Mouse (Mus musculus) mouse trophoblast stem cell (cell line): ENCODE results near the gene Orm2.

ENCODE experiments used
- in situ Hi-C, 2 experiments: fragments of 300-500 bp; cut with MseI, MboI; formaldehyde crosslinking; loops; 2 replicates in 1 of 2; 3 replicates in 1 of 2; pipeline ENCODE4 v1.15.1; 2025

The Orm2 gene

DNA sequence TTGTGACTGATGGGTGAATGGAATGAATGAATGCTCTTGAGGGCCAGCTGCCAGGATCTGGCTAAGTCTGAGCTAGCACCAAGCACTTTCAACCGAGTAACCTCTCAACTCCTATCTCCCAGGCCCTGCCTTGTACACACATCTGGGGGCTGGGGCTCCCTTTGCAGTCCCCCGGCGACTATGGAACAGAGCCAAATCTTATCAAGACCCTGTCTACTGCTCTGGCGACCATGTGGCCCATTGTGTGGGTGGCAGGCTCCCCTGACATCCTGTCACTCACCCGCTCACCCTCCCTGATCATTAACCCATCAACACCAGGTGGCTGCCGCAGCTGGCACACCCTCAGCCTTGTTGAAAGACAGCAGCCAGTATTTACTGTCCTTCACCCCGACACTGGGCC lies 42.8 kb downstream of the Orm2 start:
- in situ Hi-C loops = no loop called here

DNA sequence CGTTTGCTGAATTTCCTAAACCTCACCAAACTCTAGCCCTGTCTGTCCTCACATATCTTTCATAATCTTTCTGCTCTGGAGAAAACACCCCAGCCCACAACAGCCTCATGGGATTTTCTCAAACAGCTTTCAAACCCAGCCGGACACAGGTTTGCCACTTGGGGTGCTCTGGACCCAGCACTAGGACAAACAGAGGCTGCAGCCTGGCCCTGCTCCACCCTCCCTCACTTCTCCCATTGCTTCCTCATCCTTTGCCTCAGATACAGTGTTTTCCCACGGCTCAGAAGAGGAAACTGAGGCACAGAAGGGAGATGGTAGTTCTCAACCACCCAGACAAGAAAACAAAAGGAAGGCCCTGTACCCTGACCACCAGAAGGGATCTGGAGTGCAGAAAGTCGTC lies 43.4 kb downstream of the Orm2 start:
- in situ Hi-C loops = no loop called here

DNA sequence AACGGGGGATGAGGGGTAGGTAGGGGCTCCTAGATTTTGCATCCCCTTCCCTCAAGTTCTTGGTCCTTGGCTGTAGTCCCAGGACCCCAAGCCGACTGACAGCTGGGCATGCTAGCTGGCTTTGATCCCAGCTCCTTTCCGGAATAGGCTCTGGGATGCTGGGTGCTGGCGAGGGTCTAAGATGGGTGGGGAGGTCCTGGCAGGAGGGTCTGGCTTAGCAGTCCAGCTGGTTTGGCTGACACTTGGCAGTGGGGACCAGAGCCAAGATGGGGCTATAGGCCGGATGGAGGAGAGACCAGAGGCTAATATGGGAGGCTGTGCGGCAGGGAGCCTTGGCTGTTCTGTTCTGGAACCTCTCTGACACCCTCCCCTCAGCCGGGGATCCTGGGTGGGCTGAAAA lies 46.0 kb downstream of the Orm2 start:
- in situ Hi-C loops = no loop called here

DNA sequence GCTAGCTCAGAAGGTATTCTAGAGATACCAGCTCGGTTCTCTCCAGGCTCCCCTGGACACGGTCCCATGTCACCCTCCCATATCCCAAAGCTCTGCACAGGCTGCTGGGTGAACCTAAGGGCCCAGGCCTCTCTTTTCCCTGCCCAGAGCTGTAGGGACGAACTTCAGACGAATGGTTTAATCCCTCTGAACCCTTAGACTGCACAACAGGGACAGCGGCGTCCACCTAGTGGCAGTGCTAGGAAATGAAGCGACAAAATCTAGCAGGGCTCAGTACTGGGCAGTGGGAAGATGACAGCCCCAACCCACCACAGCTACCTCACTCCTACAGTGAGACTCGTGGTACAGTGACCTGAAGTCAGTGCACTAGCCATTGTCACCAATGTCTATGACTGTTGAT lies 46.4 kb downstream of the Orm2 start:
- in situ Hi-C loops = no loop called here

DNA sequence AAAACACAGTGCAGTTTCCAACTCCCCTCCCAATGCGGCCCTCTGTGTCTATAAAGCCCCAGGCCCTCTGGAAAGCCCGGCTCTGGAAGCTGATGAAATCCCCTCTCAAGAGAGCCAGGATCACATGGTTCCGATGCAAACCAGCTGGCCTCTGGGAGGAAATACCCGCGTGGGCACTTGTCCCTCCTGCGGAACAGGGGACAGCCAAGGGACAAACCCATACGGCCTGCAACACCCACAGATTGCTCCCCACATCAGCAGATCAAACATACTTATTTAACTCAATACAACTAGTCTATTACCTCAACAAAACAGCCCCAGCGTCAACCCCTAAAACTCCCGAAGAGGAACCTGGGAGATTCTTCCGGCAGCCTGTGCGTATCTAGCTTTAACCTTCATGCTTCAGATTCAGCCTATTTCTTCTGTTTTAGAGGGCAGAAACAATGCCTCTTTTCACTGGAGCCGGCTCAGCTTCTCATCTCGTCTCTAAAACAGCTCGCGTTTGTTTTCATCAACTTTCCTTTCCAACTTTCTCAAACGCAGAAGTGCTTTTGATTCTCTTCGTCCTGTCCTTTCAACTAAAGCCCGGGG lies 47.2 kb downstream of the Orm2 start:
- in situ Hi-C loops = no loop called here

DNA sequence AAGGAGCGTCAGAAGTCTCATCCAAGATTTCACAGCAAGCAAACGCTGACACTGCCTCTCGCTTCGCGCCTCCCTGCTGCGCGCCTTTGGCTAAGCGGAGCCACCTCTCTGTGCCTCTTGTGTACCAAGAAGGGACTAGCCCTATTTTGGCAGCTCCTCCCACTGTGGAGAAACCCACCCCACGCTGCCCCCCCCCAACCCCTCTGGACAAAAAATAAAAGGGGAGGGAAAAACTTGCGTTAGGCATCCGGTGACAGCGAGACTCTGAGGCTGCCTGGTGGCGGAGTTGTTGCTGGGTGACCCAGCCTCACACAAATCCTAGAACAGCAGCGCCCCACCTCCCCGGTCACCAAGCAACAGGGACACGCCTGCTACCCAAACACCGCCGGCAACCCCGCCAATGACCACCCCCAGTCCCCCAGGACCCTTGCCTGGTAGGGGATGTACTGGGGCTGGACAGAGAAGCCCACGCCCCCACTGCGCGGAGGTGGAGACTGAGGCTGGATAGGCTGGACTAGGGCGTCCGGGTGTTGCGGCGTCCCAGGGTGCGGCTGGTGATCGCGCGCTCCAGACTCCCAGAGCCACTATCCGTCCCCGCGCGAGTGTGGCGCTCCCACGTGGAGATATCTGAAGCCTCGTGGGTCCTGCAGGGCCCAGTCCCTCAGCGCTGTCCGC lies 47.8 kb downstream of the Orm2 start:
- in situ Hi-C loops = loop anchor here in 1 of 2 experiments (10.0 kb wide), 1 partner anchor 535 kb away; no protein-coding TSS in a partner anchor

DNA sequence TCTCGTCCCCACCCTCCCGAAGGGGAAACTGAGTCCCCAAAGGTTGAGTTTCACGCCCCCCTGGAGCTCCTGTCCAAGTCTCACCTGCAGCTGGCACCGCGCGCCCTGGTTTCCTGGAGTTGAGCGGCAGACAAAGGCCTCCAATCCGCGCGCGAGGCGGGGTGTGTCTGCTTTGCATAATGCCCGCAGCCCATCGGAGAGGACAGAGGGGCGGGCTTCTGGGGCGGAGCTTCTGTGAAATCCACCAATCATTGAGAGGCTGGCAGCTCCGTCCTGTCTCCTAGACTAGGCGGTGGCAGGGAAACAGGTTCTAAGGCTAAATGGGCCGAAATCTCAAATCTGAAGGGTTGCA lies 48.3 kb downstream of the Orm2 start:
- in situ Hi-C loops = loop anchor here in 1 of 2 experiments (10.0 kb wide), 1 partner anchor 534 kb away; no protein-coding TSS in a partner anchor

DNA sequence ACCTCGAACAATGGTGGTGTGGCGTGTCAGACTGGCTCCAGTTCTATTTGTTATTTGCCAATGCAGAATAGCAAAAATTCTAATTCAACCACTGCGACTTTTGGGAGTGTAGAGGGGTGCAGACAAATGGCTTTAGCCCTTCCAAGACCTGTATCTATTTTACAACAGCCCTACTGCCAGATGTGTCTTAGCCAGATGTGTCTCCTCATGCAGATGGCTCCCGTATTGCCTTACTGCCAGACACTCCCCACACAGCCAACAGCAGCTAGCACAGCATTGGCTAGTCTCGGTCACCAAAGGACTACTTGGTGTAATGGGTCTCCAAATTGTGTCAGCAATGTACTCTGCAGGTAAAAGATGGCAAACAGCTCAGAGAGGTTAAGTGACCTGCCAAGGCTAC lies 49.0 kb downstream of the Orm2 start:
- in situ Hi-C loops = loop anchor here in 1 of 2 experiments (10.0 kb wide), 1 partner anchor 534 kb away; no protein-coding TSS in a partner anchor

DNA sequence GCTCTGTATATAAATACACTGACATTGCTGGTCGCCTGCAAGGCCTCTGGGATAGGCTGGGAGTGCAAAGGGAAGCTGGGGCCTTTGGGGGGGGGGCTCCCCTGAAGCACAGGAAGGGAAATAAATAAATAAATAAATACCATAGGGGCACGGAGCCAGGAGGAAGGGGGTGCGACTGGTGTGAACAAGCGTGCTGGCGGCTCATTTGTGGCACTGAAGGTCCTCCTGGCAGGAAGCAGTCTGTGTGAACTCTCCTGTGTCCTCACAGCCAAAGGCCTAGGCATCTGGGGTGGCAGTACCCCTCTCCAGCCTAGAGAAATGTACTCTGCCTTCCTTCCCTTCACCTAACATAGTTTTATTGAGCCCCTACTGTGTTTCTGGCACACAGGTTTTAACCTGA lies 52.7 kb downstream of the Orm2 start:
- in situ Hi-C loops = loop anchor here in 1 of 2 experiments (10.0 kb wide), 1 partner anchor 530 kb away; no protein-coding TSS in a partner anchor
